Mouse (Mus musculus) thymus, adult 18-20 months (tissue): ENCODE results near the gene D17H6S53E.

Source experiments
- DNase-seq, 2 experiments: peaks; one replicate each; pipeline ENCODE4 v3.0.0; 2022; ENCODE audit warnings: mixed read lengths in 2 of 2

The D17H6S53E gene

DNA sequence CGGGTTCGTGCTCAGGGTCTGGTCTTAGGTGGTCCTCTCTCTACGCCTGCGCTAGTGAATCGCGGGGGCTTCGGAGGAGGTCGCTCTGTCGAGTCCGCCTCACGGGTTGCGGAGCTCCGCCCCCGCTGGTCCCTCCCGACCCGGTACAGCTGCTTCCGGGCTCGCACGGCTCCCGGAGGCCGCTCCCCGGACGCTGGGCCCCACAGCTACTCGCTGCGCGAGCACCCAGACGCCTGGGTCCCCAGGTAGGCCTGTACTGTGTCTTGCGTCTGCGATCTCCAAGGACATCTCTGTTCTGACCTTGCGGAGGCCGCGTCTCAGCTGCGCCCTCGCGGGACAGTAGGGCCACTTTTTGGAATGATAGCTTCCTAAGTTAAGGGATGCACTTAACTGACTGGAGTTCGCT lies at the start of gene D17H6S53E:
Gene D17H6S53E (plus strand): TSS at position 168 of the 406 bp plus-strand sequence.
- peak; percentile 77 to 81 for DNase-seq

DNA sequence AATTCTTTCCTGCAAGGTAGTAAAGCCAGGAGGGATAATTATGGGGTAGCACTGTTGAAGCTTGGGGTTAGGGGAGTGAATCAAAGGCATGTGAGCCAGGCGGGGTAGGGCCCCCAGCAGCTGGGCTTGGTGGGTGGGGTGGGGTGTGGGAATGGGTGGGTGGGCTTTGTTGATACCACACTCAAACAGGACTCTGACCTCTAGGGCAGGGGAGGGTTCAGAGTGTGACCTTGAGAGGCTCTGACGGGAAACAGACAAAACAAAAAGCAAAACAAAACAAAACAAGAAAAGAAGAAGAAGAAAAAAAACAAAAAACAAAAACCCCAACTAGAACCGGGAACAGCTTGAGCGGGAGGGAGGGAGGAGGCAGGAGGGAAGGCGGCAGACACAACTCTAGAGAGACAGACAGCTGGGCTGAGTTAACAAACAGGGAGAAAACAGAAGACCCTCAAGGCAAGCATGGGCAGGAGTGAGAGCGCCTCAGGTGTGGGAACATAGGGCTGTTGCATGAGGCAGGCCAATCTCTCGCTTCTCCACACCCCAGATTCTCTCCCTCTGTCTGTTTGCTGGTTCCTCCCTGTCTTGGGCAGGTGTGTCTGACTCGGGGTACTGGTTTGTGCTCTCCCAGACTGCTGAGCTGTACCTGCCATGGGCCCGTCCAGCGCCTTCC lies 49.5 kb upstream of the D17H6S53E start, which contains the start of gene Ly6g6e:
Gene Ly6g6e (plus strand): TSS at position 396 of the 670 bp plus-strand sequence.
- no peak for DNase-seq

DNA sequence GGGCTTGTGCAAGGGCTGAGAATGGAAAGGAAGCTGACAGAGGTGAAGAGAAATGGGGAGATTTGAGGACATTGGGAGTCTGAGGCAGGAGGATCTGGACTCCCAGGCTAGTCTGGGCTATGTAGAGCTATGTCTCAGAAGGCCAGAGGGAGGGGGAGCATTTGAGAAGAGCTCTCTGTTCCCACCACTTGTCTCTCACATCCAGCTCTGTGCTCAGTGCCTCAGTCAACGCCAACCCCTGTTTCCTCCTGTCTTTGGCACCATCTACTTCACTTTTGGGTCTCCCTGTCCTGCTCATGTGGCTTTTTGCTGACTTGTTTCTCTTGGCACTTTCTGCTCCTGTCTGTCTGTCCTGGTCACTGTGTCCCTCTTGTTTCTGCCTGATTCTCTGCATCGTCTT lies 48.9 kb upstream of the D17H6S53E start:
- DNase-seq, result no peak

GRCm38 (mm10) chr17:35077786-35078233 lies 48.4 kb upstream of the D17H6S53E start, which contains the start of gene Ly6g6d:
Ly6g6d (minus strand) TSS chr17:35078065.
- DNase-seq, result no peak

GRCm38 (mm10) chr17:35079778-35080177 lies 46.4 kb upstream of the D17H6S53E start:
- no peak for DNase-seq

- DNase-seq, result no peak
Observed at GRCm38 (mm10) chr17:35080248-35080647, 45.9 kb upstream of the D17H6S53E start.

DNA sequence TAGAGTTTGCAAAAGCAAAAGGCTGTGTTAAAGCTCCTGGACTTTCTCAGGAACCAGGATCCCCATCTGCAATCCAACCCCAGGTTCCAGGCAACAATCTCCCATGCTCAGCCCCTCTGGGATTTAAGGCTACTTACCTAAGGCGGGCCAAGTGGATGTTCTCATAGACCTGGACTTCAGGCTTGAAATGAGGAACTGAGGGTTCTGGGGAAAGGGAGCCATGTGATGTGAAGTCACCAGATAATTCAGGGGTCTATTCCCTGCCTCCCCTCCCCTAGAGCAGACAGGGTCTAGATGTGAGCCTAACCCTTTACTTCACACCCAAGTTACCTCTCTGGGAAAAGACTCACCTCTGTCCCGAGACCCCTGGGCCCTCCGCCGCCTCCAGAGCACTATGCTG lies 45.5 kb upstream of the D17H6S53E start:
- no peak for DNase-seq

GRCm38 (mm10) chr17:35082841-35083576 lies 43.2 kb upstream of the D17H6S53E start:
- DNase-seq, result no peak

- DNase-seq, result no peak
Observed at GRCm38 (mm10) chr17:35083929-35084497, 42.2 kb upstream of the D17H6S53E start.

GRCm38 (mm10) chr17:35085208-35085865 lies 40.8 kb upstream of the D17H6S53E start, which contains the start of gene Ly6g6f:
Ly6g6f (minus strand) TSS chr17:35085610.
- DNase-seq, result no peak

DNA sequence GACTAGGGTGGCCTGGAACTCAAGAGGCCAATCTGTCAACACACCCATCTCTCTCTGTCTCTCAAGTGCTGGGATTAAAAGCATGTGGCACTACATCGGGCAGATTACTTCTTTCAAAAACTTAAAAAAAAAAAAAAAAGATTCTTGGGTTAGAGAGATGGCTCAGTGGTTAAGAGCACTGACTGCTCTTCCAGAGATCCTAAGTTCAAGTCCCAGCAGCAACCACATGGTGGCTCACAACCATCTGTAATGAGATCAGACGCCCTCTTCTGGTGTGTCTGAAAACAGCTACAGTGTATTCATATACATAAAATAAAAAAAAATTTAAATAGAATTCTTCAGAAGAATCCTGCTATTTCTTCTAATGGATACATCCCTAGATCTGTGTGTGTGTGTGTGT lies 38.0 kb upstream of the D17H6S53E start:
- no peak for DNase-seq

DNA sequence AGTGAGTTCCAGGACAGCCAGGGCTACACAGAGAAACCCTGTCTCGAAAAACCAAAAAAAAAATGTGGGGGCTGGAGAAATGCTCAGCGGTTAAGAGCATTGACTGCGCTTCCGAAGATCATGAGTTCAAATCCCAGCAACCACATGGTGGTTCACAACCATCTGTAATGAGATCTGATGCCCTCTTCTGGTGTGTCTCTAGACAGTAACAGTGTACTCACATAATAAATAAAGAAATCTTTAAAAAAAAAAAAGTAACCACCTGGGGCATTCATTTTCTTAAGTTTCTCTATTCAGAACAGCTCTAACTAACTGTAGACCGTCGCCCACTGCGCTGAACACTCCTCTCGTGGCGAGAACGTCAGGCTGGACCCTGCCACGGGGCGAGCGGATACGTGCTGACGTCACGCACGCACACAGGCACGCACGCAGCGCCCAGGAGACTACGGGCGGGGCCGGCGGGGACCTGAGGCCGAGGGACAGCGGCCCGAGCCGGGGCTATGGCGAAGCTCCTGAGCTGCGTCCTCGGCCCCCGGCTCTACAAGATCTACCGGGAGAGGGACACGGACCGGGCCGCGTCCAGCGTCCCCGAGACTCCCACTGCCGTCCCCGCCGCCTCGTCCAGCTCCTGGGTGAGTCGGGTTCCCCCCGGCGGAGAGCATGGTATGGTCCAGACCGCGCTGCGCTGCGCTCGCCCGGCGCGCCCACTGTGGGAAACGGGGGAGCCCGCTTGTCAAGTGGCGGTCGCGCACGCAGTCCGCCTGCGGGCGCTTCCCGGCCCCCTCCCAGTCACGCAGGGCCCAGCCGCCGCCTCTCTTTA lies 37.1 kb upstream of the D17H6S53E start, which contains the start of gene Abhd16a:
Gene Abhd16a (plus strand): TSS at position 439 of the 820 bp plus-strand sequence.
- peak; percentile 85 to 89 for DNase-seq

GRCm38 (mm10) chr17:35090166-35090932 lies 35.8 kb upstream of the D17H6S53E start:
- no peak for DNase-seq

- no peak for DNase-seq
Observed at GRCm38 (mm10) chr17:35092403-35093198, 33.6 kb upstream of the D17H6S53E start.

- DNase-seq, result no peak
Observed at GRCm38 (mm10) chr17:35094475-35095365, 31.5 kb upstream of the D17H6S53E start.

DNA sequence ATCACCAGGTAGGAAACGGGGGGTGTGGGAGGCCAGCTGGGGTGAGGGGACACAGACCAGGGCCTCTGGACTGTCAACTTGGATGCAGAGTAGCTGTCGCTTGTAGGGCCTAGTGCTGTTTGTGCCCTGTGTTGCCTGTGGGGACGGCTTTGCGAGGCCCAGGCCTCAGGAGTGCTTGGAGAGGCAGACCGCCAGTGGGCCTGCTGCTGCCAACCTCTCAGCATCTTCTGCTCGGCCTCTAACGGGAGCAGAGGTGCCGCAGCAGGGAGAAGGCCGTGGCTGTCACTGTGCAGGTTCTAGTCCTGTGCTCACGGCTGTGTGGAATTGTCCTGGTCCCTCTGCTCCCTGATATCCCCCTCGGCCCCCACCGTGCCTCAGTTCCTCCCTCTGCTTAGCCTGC lies 29.6 kb upstream of the D17H6S53E start:
- DNase-seq, result no peak

DNA sequence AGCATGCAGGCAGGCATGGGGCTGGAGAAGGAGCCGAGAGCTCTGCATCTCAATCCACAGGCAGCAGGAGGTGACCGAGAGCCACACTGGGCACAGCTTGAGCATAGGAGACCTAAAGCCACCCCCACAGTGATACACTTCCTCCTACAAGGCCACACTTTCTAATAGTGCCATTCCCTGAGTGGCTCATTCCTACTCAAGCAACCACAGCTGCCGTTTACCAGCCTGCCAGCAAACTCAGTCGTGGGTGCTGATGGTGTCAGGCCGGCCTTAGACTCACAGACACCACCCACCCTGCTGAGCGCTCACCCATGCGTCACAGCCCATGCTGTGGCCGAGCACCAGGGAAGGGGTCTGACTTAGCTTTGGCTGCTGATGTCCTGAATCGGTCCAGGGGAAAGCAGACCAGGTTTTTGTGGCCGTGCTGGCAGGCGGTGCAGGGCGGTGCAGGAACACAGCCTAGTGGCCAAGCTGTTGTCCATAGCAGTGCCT lies 29.0 kb upstream of the D17H6S53E start:
- no peak for DNase-seq

GRCm38 (mm10) chr17:35100196-35100765 lies 25.9 kb upstream of the D17H6S53E start:
- no peak for DNase-seq

DNA sequence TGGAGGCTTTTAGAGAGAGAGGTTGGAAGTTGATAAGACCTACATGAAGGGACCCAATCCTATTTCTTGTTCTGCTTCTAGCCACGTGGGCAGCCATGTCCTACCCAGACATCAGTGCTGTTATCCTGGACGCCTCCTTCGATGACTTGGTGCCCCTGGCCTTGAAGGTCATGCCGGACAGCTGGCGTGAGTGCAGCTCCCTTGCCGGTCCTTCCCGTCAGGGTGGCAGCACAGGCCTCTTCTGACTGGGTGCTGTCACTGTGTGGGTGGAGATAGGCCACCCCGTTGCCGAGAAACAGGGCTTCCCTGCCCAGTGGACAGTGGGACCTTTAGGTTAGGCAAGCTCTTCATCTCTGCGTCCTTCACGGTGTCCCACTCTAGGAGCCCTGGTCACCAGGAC lies 25.0 kb upstream of the D17H6S53E start:
- no peak for DNase-seq
